ENCODE assay signal across 10 mouse cellular contexts in the genomic region with DNA sequence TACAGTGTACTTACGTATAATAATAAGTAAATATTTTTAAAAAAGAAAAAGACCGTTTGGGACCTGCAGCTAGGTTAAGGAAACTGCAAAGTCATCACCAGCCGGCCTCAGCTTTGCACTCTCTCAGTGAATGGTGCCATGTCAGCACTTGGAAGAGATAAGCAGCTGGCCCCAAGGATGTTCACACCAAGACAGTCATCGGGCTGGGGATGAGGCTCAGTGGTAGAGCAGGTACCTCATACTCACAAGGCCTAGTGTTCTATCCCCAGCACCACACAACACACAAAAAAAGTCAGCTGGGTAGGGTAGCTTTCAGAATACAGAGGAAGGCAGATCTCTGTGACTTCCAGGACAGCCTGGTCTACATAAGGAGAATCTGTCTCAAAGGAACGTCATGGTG. TPM values are rescaled to one million over a fixed set of nuclear protein-coding genes. Genes with fewer than 3 reads are reported as not detected.
A peak's percentile ranks its signal among the peaks of the same experiment; 100 is the strongest.
DNase-seq lines count a peak whose midpoint lies in the region; ATAC-seq and TF ChIP-seq lines count a peak whose summit lies in the region.
"Had no signal": no experiment of that assay in that cellular context is flagged by ENCODE, and none has a peak within 500 bp of the region (broad histone marks: within the 10 kb centered on the region; RNA-seq: fewer than 3 reads in every experiment).

No protein-coding gene starts in this region.

- no peak for DNase-seq in hindbrain, postnatal 0 days (ENCODE audit: low spot score)
- no peak for DNase-seq in testis, postnatal 14 days (ENCODE audit: low spot score)
- DNase-seq in liver, result peak; percentile 90
- DNase-seq in yolk sac, embryonic 10.5 days (ENCODE audit: low spot score), result peak; percentile 50
- DNase-seq in gastrocnemius, postnatal 10 days, result no peak
- DNase-seq in right cerebral cortex, adult 18-20 months, result no peak
- DNase-seq: heart, adult 11 months had no signal

- no peak for ATAC-seq in hindbrain, embryonic 13.5 days (ENCODE audit: low FRiP score)
- no peak for ATAC-seq in hindbrain, postnatal 0 days
- ATAC-seq: forebrain, embryonic 16.5 days had no signal

- H3K4me3 ChIP-seq in hindbrain, embryonic 13.5 days, result no peak overlapping the region
- H3K4me3 ChIP-seq in hindbrain, postnatal 0 days (ENCODE audit: low read length), result no peak overlapping the region
- H3K4me3 ChIP-seq in testis, adult 2 months (ENCODE audit: control insufficient read depth, low read depth, low read length), result peak overlapping the region; percentile 97

- no peak for TF ChIP-seq POLR2A in testis, adult 2 months (IDR thresholded peaks at IDR 0.05; ENCODE audit: control insufficient read depth, low read depth, low read length)

- H3K27ac ChIP-seq in hindbrain, embryonic 13.5 days, result no peak overlapping the region
- H3K27ac ChIP-seq in hindbrain, postnatal 0 days, result no peak overlapping the region
- H3K27ac ChIP-seq in testis, adult 2 months (ENCODE audit: control insufficient read depth, insufficient read depth, low read depth, low read length), result no peak overlapping the region

- peak overlapping the region; percentile 89; the same call in 1 of the 2 replicates for H3K9ac ChIP-seq in hindbrain, embryonic 13.5 days
- no peak overlapping the region for H3K9ac ChIP-seq in hindbrain, postnatal 0 days (replicated peaks; ENCODE audit: low read length)

- peaks cover 34% of the 10 kb centered on the region for H3K36me3 ChIP-seq in hindbrain, embryonic 13.5 days
- peaks cover 12% of the 10 kb centered on the region for H3K36me3 ChIP-seq in hindbrain, postnatal 0 days (ENCODE audit: insufficient read depth, low read length)
- H3K36me3 ChIP-seq in testis, adult 2 months (ENCODE audit: control insufficient read depth, insufficient read depth, low read length), result peaks cover 3% of the 10 kb centered on the region; the same call in 1 of the 2 replicates

- 93% methylated on average over 5 of the region's 5 CpGs for WGBS in hindbrain, embryonic 13.5 days
- 96% methylated on average over 5 of the region's 5 CpGs for WGBS in hindbrain, postnatal 0 days

- peaks cover 23% of the 10 kb centered on the region for H3K4me1 ChIP-seq in hindbrain, embryonic 13.5 days (replicated peaks)
- peaks cover 12% of the 10 kb centered on the region for H3K4me1 ChIP-seq in hindbrain, postnatal 0 days (ENCODE audit: insufficient read depth, low read length)
- H3K4me1 ChIP-seq in testis, adult 2 months (ENCODE audit: control insufficient read depth, insufficient read depth, low read length), result peaks cover 6% of the 10 kb centered on the region

- no peak for TF ChIP-seq CTCF in hindbrain, postnatal 0 days (IDR thresholded peaks at IDR 0.05; ENCODE audit: low read depth)
- TF ChIP-seq CTCF in testis, adult 2 months (IDR thresholded peaks at IDR 0.05; ENCODE audit: control insufficient read depth, insufficient read depth, insufficient replicate concordance, low read depth, low read length), result no peak

- no peaks in the 10 kb centered on the region for H3K27me3 ChIP-seq in hindbrain, embryonic 13.5 days
- H3K27me3 ChIP-seq in hindbrain, postnatal 0 days (ENCODE audit: insufficient read depth, low read length), result no peaks in the 10 kb centered on the region
- no peaks in the 10 kb centered on the region for H3K27me3 ChIP-seq in testis, adult 2 months (ENCODE audit: control insufficient read depth, insufficient read depth, low read length)

- peak overlapping the region; percentile 95; the same call in 1 of the 2 replicates for H3K4me2 ChIP-seq in hindbrain, embryonic 13.5 days
- no peak overlapping the region for H3K4me2 ChIP-seq in hindbrain, postnatal 0 days (ENCODE audit: low read depth, low read length)

- H3K9me3 ChIP-seq in hindbrain, embryonic 13.5 days, result no peaks in the 10 kb centered on the region
- H3K9me3 ChIP-seq in hindbrain, postnatal 0 days (ENCODE audit: low read length), result no peaks in the 10 kb centered on the region

RNA-seq across cellular contexts. Expression of a gene that starts 1.9 kb away (rescaled TPM):
- 54.3 and 58.3 TPM in 2 replicates for polyA plus RNA-seq in hindbrain, embryonic 13.5 days (2015; fragmentation: Nextera tagmentation; extraction: Ambion mirVana)
- total RNA-seq in hindbrain, postnatal 0 days (2014; rRNA removed), result 53.2 and 60.2 TPM in 2 replicates
- polyA plus RNA-seq in hindbrain, postnatal 0 days (2015; fragmentation: Nextera tagmentation; extraction: Ambion mirVana), result 84.5 and 85.7 TPM in 2 replicates
- polyA plus RNA-seq in testis, adult 2 months (2012; rRNA removed), result 56.1 and 60.7 TPM in 2 replicates
- total RNA-seq in gastrocnemius, postnatal 10 days (2021), result 10 to 100 TPM; 22.0 to 23.5 TPM

RNA-seq across cellular contexts. Expression of a gene that starts 12.8 kb away (rescaled TPM):
- polyA plus RNA-seq in hindbrain, embryonic 13.5 days (2015; fragmentation: Nextera tagmentation; extraction: Ambion mirVana), result 209 and 211 TPM in 2 replicates
- 135 and 172 TPM in 2 replicates for total RNA-seq in hindbrain, postnatal 0 days (2014; rRNA removed)
- polyA plus RNA-seq in hindbrain, postnatal 0 days (2015; fragmentation: Nextera tagmentation; extraction: Ambion mirVana), result 183 and 186 TPM in 2 replicates
- 24.6 and 26.7 TPM in 2 replicates for polyA plus RNA-seq in testis, adult 2 months (2012; rRNA removed)
- 10 to 100 TPM; 31.4 to 35.0 TPM for total RNA-seq in gastrocnemius, postnatal 10 days (2021)

RNA-seq across cellular contexts. Expression of a gene that starts 21.7 kb away (rescaled TPM):
- 39.5 and 41.2 TPM in 2 replicates for polyA plus RNA-seq in hindbrain, embryonic 13.5 days (2015; fragmentation: Nextera tagmentation; extraction: Ambion mirVana)
- 36.2 and 41.2 TPM in 2 replicates for total RNA-seq in hindbrain, postnatal 0 days (2014; rRNA removed)
- polyA plus RNA-seq in hindbrain, postnatal 0 days (2015; fragmentation: Nextera tagmentation; extraction: Ambion mirVana), result 39.8 and 40.2 TPM in 2 replicates
- 8.9 and 10.8 TPM in 2 replicates for polyA plus RNA-seq in testis, adult 2 months (2012; rRNA removed)
- 1 to 10 TPM; 2.8 to 4.0 TPM for total RNA-seq in gastrocnemius, postnatal 10 days (2021)

RNA-seq across cellular contexts. Expression of a gene that starts 36.4 kb away (rescaled TPM):
- polyA plus RNA-seq in hindbrain, embryonic 13.5 days (2015; fragmentation: Nextera tagmentation; extraction: Ambion mirVana), result 27.7 and 28.6 TPM in 2 replicates
- total RNA-seq in hindbrain, postnatal 0 days (2014; rRNA removed), result 20.9 and 26.5 TPM in 2 replicates
- 19.7 and 19.8 TPM in 2 replicates for polyA plus RNA-seq in hindbrain, postnatal 0 days (2015; fragmentation: Nextera tagmentation; extraction: Ambion mirVana)
- 12.0 and 14.1 TPM in 2 replicates for polyA plus RNA-seq in testis, adult 2 months (2012; rRNA removed)
- 10 to 100 TPM; 50.2 to 51.4 TPM for total RNA-seq in gastrocnemius, postnatal 10 days (2021)

RNA-seq across cellular contexts. Expression of a gene that starts 38.9 kb away (rescaled TPM):
- polyA plus RNA-seq in hindbrain, embryonic 13.5 days (2015; fragmentation: Nextera tagmentation; extraction: Ambion mirVana), result 52.9 and 56.5 TPM in 2 replicates
- 27.0 and 38.6 TPM in 2 replicates for total RNA-seq in hindbrain, postnatal 0 days (2014; rRNA removed)
- 55.0 and 60.0 TPM in 2 replicates for polyA plus RNA-seq in hindbrain, postnatal 0 days (2015; fragmentation: Nextera tagmentation; extraction: Ambion mirVana)
- polyA plus RNA-seq in testis, adult 2 months (2012; rRNA removed), result 10.2 and 11.6 TPM in 2 replicates
- total RNA-seq in gastrocnemius, postnatal 10 days (2021), result 10 to 100 TPM; 43.7 to 49.2 TPM

Comparison
In these comparisons a context has a peak if more than half of its experiments do, and no peak if none do; other contexts are left out.
1. DNase-seq: peak in liver (single experiment) and yolk sac, embryonic 10.5 days (single experiment); none in hindbrain, postnatal 0 days (single experiment), testis, postnatal 14 days (single experiment), gastrocnemius, postnatal 10 days (single experiment) and right cerebral cortex, adult 18-20 months (single experiment).